Mouse (Mus musculus): Measurements from ENCODE around the gene Mlx.
A peak's percentile ranks its signal among the peaks of the same experiment; 100 is the strongest.

Gene Mlx

GRCm38 (mm10) chr11:101086756-101087681, at the start of gene Mlx:
Gene Mlx, plus strand, starts transcription at chr11:101087277.
- peak; percentile 97 for DNase-seq (ENCODE audit: low spot score)

GRCm38 (mm10) chr11:101037795-101038194, 49.3 kb upstream of the Mlx start:
- no peak for DNase-seq (ENCODE audit: low spot score)

- DNase-seq (ENCODE audit: low spot score), result no peak
Measured at GRCm38 (mm10) chr11:101045826-101046225, 41.3 kb upstream of the Mlx start.

GRCm38 (mm10) chr11:101046440-101046839, 40.6 kb upstream of the Mlx start:
- DNase-seq (ENCODE audit: low spot score), result no peak

GRCm38 (mm10) chr11:101047502-101047901, 39.6 kb upstream of the Mlx start:
- DNase-seq (ENCODE audit: low spot score), result no peak

GRCm38 (mm10) chr11:101050359-101050758, 36.7 kb upstream of the Mlx start:
- DNase-seq (ENCODE audit: low spot score), result no peak

- DNase-seq (ENCODE audit: low spot score), result no peak
Measured at GRCm38 (mm10) chr11:101051051-101051493, 36.0 kb upstream of the Mlx start.

GRCm38 (mm10) chr11:101051617-101052016, 35.5 kb upstream of the Mlx start:
- DNase-seq (ENCODE audit: low spot score), result no peak

GRCm38 (mm10) chr11:101052751-101053473, 34.2 kb upstream of the Mlx start:
- DNase-seq (ENCODE audit: low spot score), result no peak

- DNase-seq (ENCODE audit: low spot score), result no peak
Measured at GRCm38 (mm10) chr11:101053974-101054373, 33.1 kb upstream of the Mlx start.

- DNase-seq (ENCODE audit: low spot score), result no peak
Measured at GRCm38 (mm10) chr11:101055418-101055817, 31.7 kb upstream of the Mlx start.

GRCm38 (mm10) chr11:101056885-101057284, 30.2 kb upstream of the Mlx start:
- DNase-seq (ENCODE audit: low spot score), result no peak

- DNase-seq (ENCODE audit: low spot score), result peak; percentile 79
Measured at GRCm38 (mm10) chr11:101057860-101058259, 29.2 kb upstream of the Mlx start.

- DNase-seq (ENCODE audit: low spot score), result no peak
Measured at GRCm38 (mm10) chr11:101058726-101059125, 28.4 kb upstream of the Mlx start.

GRCm38 (mm10) chr11:101059473-101059872, 27.6 kb upstream of the Mlx start:
- no peak for DNase-seq (ENCODE audit: low spot score)

GRCm38 (mm10) chr11:101060126-101060525, 27.0 kb upstream of the Mlx start:
- no peak for DNase-seq (ENCODE audit: low spot score)

- no peak for DNase-seq (ENCODE audit: low spot score)
Measured at GRCm38 (mm10) chr11:101061049-101061448, 26.0 kb upstream of the Mlx start.

GRCm38 (mm10) chr11:101062165-101062884, 24.8 kb upstream of the Mlx start:
- no peak for DNase-seq (ENCODE audit: low spot score)

- DNase-seq (ENCODE audit: low spot score), result no peak
Measured at GRCm38 (mm10) chr11:101062971-101063675, 24.0 kb upstream of the Mlx start.

GRCm38 (mm10) chr11:101063676-101064327, 23.3 kb upstream of the Mlx start:
- DNase-seq (ENCODE audit: low spot score), result peak; percentile 45

GRCm38 (mm10) chr11:101064462-101064861, 22.6 kb upstream of the Mlx start:
- no peak for DNase-seq (ENCODE audit: low spot score)

All from embryo, embryonic 10 days (tissue).